Mouse (Mus musculus) bone marrow macrophage, adult 2 months (primary cell): ENCODE data around the gene Ppp1r3e. TPM values are rescaled to one million over a fixed set of nuclear protein-coding genes. Genes with fewer than 3 reads are reported as not detected.

Experiments
- H3K27ac ChIP-seq: 2 replicates; pipeline ENCODE4 v1.5.1; 2012; ENCODE audit warnings: low read depth, low read length; ENCODE audit not compliant: insufficient read depth
- H3K4me1 ChIP-seq: 2 replicates; pipeline ENCODE4 v1.6.1; 2012; ENCODE audit warnings: low read length; ENCODE audit not compliant: control insufficient read depth, insufficient read depth
- H3K4me3 ChIP-seq: 2 replicates; pipeline ENCODE4 v1.5.1; 2012; ENCODE audit warnings: mild to moderate bottlenecking, low read length, moderate library complexity; ENCODE audit not compliant: insufficient read depth
- CTCF ChIP-seq: IDR thresholded peaks from 2 replicates; pipeline ENCODE4 v1.5.1; 2012; ENCODE audit warnings: low read depth, mild to moderate bottlenecking, low read length, moderate library complexity
- POLR2A ChIP-seq: IDR thresholded peaks from 2 replicates; pipeline ENCODE4 v1.6.1; 2012; ENCODE audit warnings: mild to moderate bottlenecking, low read depth, low read length, borderline replicate concordance
- polyA plus RNA-seq: library from polyadenylated mRNA; stranded (reverse); fragments of >200 nt; gene quantifications from 2 replicates; pipeline ENCODE4 v1.2.4, GENCODE M21; 2012; ENCODE audit not compliant: missing spikeins, insufficient read depth, insufficient read length

Ppp1r3e gene
- polyA plus RNA-seq, 1 experiment: 11.3 TPM

DNA sequence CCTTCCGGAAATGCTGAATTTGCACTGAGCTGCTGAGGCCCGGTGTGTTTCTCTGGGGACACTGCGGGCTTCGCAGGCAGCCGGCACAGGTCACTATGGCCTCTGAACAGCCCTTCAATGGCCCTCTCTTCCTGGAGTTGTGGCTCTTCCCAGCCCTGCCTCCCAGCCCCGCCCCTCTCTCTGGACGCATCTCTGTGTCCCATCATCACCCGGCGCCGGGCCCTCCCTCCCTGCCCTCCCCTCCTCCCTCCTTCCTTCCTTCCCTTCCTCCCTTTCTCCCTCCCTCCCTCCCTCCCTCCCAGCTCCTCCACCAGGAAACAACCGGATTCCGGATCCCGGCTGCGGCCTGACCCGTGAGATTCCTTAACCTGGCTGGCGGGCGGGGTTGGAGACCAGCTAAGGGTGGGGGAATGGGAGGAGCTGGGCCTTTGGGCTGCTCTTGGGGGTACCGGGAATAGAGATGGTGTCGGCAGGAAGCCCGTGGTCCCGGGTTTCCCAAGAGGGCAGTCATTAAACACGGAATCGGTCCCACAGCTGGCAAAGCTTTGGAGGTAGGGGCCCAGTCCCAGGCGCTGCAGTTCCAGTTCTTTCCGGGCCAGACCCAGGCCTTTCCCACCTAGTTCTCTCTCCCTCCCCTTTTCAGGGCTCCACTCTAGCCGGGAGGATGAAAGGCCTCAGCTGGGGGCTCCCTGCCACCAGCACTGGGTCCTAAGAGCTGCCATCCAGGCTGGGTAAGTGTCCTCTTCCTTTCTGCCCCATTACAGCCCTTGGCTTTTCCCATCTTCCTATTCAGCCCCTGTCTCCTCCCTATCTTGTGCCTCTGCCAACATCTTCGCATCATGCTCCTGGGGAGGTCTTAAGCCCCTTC is 6.0 kb upstream of the Ppp1r3e start, which contains the start of the genes Bcl2l2 and Gm20521:
Gene Bcl2l2, plus strand, starts transcription at position 224 of the 868 bp plus-strand sequence.
Gene Gm20521, plus strand, starts transcription at position 288 of the 868 bp plus-strand sequence.
- TF ChIP-seq POLR2A (peak; percentile 93), CTCF (no peak)
- Histone ChIP-seq H3K4me1 (peaks cover 7% of the 10 kb centered on the region; the same call in 1 of the 2 replicates), H3K4me3 (peak within 1 kb of the TSS; percentile 67), H3K27ac (peak within 1 kb of the TSS; percentile 59)

DNA sequence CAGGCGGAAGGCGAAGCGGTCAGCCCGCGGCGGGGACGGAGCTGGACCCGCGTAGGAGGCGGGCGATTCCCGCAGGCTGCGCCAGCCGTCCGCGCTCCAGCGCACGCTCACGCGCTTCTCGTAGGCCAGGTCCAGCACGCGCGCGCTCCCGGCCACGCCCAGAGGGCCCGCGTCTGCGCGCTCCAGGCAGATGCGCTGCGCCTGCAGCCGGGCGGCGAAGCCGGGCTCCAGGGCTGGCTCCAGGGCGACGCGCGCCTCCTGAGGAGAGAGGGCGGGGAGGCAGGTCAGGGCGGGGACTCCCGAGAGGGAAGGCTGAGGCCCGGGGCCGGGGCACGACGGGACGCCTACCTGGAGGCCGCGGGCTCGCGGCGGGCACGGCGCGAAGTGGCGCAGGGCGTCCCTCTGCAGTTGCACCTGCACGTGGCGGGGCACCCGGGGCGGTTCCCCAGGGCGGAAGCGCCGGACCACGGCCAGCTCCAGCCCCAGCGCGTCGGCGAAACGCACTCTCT is 757 bp downstream of the Ppp1r3e start:
- TF ChIP-seq POLR2A (no peak), CTCF (no peak)
- peaks cover 5% of the 10 kb centered on the region; the same call in 1 of the 2 replicates for H3K4me1 ChIP-seq
- peak overlapping the region; percentile 71 for H3K27ac ChIP-seq
- H3K4me3 ChIP-seq: peak overlapping the region; percentile 88

DNA sequence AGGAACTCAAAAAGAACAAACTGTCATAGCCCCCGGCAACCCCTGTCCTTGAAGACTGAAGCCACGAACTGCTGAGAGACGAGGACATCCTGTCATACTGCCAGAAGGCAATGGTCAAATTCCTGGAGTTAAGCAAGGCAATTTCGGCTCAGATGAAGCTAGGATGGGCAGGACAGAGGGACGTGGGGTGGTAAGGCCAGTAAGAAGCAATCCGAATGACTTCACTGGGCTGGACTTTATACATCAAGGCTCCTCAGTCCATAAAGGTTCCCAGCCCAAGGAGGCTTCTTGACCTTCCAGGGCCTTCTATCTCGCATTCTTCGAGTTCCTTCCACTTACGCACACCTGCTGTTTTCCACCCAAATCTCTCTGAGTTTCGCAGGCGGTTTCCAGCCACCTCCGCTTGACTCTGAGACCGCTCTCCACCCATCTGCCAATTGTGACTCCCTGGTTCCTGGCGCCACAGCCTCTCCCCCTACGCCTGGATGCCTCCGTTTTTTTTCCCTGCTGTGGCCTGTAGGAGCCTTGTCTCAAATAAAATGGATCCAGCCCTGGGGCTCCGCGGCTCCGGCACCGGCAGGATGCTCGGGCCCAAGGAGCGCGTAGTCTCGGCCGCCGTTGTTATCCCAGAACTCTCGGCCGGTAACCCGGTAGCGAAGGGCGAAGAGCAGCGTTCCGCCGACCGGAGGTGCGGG is 1.4 kb downstream of the Ppp1r3e start:
- Histone ChIP-seq H3K4me3 (peak overlapping the region; percentile 88), H3K4me1 (peaks cover 5% of the 10 kb centered on the region; the same call in 1 of the 2 replicates), H3K27ac (peak overlapping the region; percentile 34)
- TF ChIP-seq POLR2A: no peak
- TF ChIP-seq CTCF: no peak

DNA sequence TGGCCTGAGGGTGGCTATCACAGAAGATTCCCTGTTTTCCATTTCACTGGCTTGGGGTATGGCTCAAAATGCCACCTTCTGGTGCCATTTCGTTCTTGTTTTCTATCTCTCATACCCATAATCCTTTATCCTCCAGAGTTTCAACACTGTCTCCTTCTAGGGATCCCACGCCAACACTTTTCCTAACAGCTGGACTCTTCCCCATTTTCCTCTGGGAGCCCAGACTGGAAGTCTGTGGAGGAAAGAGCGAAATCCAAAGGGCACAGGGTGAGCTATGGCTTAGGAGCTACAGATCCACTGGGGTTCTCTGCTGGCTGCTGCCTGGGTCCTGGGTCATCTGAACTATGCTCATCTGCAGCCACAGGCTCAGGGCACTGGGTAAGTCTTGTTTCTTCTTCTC is 3.2 kb downstream of the Ppp1r3e start:
- TF ChIP-seq CTCF (no peak), POLR2A (no peak)
- peaks cover 5% of the 10 kb centered on the region; the same call in 1 of the 2 replicates for H3K4me1 ChIP-seq
- no peak overlapping the region for H3K27ac ChIP-seq
- H3K4me3 ChIP-seq: no peak overlapping the region

DNA sequence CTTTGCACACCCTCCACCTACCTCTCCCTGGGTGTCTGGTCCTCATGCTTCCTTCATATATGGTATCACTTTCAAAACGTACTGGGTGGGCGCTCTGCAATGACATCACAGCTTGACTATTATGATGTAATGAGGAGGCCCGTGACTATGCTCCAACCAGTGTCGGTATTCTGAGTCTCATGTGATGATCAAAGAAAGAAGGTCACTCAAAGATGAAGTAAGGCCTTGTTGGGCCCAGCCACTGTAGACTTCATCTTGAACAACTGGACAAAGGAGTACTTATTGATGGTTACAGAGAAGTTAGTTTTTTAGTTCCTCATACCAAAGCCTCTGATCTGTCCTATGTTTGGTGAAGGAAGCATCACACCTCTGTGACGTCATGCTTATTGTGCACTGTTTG is 6.5 kb downstream of the Ppp1r3e start, which contains the start of gene Homez:
Gene Homez, minus strand, starts transcription at position 101 of the 400 bp plus-strand sequence.
- TF ChIP-seq CTCF: no peak
- no peak within 1 kb of the TSS for H3K4me3 ChIP-seq
- no peak within 1 kb of the TSS for H3K27ac ChIP-seq
- H3K4me1 ChIP-seq: peaks cover 10% of the 10 kb centered on the region

DNA sequence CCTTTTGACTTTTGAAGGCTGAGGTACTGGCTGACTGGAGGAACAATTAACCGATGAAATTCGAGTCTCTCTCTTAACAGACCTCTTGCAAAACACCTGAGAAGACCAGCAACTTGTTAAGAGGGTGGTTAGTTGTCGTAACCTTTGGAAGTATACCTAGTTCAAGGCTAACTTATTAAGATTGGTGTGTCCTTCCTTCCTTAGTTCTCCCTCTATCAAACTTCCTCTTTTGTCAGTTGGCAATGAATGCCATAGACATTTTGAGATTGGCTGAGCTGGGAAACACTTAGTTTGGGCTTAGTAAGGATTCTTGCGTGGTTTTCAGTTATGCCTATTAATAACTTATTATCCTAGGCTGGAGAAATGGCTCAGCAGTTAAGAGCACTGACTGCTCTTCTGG is 9.3 kb downstream of the Ppp1r3e start:
- Histone ChIP-seq H3K27ac (no peak overlapping the region), H3K4me1 (peaks cover 6% of the 10 kb centered on the region), H3K4me3 (no peak overlapping the region)
- TF ChIP-seq POLR2A: no peak
- TF ChIP-seq CTCF: no peak

DNA sequence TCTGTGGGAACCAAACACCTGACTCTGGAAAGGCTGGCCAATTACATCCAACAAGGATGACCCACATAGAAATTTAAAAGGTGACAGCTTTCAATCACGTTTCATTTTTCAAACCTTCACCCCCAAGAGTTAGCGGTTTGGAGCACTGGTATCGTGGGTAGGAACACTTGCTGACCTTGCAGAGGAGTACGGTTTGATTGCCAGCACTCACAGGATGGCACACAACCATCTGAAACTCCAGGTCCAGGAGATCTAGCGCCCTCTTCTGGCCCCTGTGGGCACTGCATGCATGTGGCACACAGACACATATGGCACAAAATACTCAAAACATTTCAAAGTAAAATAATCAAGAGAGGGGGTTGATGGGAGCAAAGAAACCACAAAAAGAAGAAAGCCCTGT is 10.4 kb downstream of the Ppp1r3e start:
- Histone ChIP-seq H3K4me3 (no peak overlapping the region), H3K27ac (no peak overlapping the region), H3K4me1 (peaks cover 6% of the 10 kb centered on the region)
- TF ChIP-seq POLR2A: no peak
- peak; percentile 73 for TF ChIP-seq CTCF

DNA sequence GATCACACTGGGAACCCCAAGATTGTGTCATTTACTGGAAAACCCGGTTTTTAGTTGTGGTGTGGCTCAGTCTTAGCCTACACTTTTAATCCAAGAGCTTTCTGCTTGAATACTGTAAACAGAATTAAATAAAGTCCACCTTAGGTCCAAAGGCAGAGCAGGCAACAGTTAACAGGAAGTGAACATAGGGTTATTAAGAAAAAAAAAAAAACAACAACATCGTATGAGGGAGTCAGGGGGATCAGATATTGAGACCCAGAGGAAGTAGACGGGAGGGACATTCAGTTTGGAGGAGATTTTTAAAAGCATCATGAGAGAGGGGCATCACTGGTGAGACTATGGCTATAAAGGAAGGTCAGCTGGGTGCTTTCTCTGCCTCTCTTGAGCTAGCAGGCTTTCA is 11.1 kb downstream of the Ppp1r3e start:
- Histone ChIP-seq H3K4me3 (no peak overlapping the region), H3K4me1 (peaks cover 6% of the 10 kb centered on the region), H3K27ac (no peak overlapping the region)
- TF ChIP-seq POLR2A (no peak), CTCF (no peak)

DNA sequence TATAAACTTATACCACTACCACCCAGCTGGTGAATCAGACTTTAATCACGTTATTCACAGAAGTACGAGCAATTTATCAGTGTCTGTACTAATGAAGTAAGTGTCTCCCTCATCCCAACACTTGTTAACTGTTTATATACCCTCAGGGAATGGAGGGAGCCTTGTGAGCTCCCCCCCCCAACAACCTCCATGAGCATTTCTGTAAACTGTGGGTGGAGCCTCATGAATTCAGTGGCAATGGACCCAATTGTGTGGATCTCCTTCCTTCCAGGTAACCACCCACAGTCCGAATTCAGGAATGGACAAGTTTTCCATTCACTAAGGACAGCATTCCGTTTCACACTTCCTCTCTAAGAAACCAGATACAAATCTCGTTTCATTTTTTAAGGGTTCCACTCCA is 11.7 kb downstream of the Ppp1r3e start:
- Histone ChIP-seq H3K4me3 (no peak overlapping the region), H3K4me1 (peaks cover 6% of the 10 kb centered on the region), H3K27ac (no peak overlapping the region)
- TF ChIP-seq POLR2A (no peak), CTCF (no peak)
